Mouse (Mus musculus) T-helper 1 cell (primary cell): ENCODE results near the gene Tekt2.

Experiments used
- in situ Hi-C: fragments of 300-600 bp; cut with MboI, MseI; formaldehyde crosslinking; loops from one replicate; pipeline ENCODE4 v1.15.1; 2025; ENCODE audit warnings: high pct_unique_total_duplicates

The Tekt2 gene

GRCm38 (mm10) chr4:126309211-126309921 is 16.1 kb downstream of the Tekt2 start:
- in situ Hi-C loops: loop anchor here (5.0 kb wide), 1 partner anchor 82 kb away; no protein-coding TSS in a partner anchor

GRCm38 (mm10) chr4:126306827-126307226 is 18.7 kb downstream of the Tekt2 start:
- in situ Hi-C loops: loop anchor here (5.0 kb wide), 1 partner anchor 80 kb away; no protein-coding TSS in a partner anchor

- in situ Hi-C loops: loop anchor here (5.0 kb wide), 1 partner anchor 79 kb away; no protein-coding TSS in a partner anchor
Measured at GRCm38 (mm10) chr4:126306058-126306457, 19.4 kb downstream of the Tekt2 start.

DNA sequence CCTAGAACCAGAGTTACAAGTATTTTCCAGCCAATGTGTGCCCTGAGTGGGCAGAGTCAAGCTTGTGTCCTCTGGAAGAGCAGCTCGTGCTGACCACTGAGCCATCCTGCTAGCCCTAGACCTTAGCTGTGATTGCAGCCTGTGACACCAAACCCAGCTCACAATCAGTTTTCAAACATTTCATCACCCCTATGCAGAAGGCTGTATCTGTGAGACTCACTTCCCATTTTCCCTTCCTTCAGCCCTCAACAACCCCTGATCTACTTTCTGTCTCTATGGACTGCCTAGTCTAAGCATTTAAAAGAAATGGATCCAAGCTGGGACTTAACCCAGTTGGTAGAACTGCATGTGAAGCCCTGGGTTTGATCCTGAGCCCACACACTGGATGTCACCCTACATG is 20.1 kb downstream of the Tekt2 start:
- in situ Hi-C loops: loop anchor here (5.0 kb wide), 1 partner anchor 78 kb away; no protein-coding TSS in a partner anchor

GRCm38 (mm10) chr4:126303877-126304276 is 21.6 kb downstream of the Tekt2 start:
- in situ Hi-C loops: no loop called here

DNA sequence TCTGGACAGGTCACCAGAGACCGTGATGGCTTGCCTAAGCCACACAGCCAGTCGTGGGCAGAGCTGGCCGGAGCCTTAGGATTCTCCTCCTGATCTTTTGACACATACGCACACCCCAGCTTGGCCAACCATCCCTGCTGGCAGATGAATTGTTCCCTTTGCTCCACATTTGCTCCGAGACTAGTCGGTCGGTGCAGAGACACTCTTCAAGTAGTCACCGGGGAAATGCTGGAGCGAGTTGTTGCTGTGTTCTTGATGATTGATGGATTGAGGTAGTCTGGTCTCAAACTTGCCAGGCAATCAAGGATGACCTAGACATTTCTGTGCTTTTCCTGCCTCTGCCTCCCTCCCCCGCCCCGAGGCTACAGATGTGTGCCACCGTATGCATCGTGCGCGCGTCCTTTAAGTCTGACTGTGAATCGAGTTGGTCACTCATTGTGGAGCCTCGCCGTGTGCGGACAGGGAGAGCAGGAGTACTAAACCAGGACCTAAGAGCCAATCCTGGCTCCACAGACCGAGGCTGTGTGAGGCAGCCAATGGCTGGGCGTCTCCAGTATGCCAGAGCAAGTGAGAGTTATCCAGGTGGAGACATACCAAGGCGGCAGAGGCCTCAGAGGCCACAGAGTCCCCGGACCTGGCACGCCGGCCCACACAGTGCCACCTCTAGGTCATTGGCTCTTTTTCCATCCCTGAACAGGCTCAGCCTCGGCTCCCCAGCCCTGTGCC is 23.7 kb downstream of the Tekt2 start:
- in situ Hi-C loops: no loop called here

DNA sequence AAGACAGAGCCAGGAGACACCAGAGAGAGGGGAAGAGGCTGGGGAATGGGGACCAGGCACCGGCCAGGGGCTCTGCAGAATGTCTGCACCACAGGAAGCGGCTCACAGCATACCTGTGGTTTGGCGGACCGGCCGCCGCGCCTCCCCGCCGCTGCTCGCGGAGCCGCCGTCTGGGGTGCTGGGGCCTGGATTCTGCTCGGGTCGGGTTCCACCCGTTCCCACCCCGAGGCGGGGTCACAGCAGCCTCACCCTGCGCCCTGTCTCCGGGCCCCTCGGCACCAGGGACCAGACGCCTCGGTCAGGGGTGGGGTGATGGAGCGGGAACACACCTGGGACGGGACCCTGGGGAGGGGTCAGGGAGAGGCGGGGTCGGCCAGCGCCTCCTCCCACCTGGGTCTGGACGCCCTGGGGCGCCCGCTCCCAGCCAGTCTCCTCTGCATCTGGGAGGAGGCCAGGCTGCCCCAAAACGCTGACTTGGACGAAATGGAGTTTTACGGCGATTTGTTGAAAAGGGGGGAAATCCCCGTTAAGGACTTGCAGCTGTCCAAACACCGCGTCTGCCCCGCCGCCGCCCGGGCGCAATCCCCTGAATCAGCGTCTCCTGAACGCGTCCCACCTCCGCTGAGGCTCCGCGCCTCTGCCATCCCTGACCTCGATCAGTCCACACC is 24.4 kb downstream of the Tekt2 start:
- in situ Hi-C loops: no loop called here

- in situ Hi-C loops: no loop called here
Measured at GRCm38 (mm10) chr4:126296617-126297101, 28.8 kb downstream of the Tekt2 start.

- in situ Hi-C loops: no loop called here
Measured at GRCm38 (mm10) chr4:126295937-126296336, 29.6 kb downstream of the Tekt2 start.

GRCm38 (mm10) chr4:126295152-126295551 is 30.3 kb downstream of the Tekt2 start:
- in situ Hi-C loops: no loop called here

DNA sequence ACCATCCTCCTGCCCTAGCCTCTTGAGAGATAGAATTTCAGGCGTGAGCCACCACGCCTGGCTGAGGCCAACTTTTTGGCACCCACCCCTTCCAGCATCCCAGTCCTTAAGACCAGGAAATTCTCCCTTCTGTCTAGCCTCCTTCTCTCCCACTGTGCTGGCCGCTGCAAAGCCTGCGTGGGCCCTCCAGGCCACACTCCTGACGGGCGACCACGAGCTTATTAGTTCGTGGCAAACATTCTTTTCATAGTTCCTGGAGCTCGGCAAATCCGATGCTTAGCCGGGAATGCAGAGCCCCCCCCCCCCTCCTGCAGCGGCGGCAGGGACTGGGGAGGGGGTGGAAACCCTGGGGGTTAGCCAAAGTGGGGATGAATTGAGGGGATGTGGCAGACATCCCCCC is 34.3 kb downstream of the Tekt2 start:
- in situ Hi-C loops: no loop called here

DNA sequence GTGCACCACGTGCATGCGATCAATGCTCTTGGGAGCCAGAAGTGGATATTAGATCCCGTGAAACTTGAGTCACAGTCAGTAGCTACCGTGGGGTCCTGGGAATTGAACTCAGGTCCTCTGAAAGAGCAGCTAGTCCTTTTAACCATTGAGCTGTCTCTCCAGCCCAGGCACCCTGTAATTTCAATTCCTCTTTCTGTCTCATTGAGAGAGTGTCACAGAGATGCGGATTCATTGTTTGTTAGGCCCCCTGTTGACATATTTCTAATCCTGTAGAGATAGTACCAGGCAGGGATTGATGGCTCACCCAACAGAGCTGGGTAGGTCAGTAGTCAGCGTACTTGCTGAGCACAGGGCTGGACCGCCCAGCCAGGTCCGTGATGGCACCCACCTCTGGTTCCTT is 35.2 kb downstream of the Tekt2 start:
- in situ Hi-C loops: no loop called here

DNA sequence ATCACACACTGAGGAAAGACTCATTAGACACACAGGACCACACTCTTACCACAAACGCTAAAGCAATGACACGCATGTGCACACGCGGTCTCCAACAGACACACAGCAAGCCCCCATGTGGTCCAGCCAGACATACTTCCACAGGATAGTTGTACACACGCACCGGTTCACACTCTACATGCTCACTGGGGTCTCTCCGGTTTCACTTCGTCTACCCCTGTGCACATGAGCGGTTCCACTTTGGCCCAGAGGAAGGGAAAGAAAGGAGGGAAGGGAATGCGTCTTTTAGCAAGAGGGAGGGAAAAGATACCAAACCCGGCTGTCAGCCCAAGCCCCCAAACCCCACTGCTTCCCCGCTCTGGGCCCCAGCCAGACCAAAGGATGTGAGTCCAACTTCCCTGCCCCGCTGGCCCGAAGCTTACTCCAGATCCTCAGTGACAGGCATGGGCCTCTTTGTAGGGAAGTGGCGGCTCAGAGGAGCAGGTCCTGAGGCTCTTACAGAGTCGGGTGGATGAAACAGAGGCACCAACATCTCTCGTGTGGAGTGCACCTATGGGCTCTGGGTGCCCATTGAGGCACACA is 37.3 kb downstream of the Tekt2 start:
- in situ Hi-C loops: no loop called here

DNA sequence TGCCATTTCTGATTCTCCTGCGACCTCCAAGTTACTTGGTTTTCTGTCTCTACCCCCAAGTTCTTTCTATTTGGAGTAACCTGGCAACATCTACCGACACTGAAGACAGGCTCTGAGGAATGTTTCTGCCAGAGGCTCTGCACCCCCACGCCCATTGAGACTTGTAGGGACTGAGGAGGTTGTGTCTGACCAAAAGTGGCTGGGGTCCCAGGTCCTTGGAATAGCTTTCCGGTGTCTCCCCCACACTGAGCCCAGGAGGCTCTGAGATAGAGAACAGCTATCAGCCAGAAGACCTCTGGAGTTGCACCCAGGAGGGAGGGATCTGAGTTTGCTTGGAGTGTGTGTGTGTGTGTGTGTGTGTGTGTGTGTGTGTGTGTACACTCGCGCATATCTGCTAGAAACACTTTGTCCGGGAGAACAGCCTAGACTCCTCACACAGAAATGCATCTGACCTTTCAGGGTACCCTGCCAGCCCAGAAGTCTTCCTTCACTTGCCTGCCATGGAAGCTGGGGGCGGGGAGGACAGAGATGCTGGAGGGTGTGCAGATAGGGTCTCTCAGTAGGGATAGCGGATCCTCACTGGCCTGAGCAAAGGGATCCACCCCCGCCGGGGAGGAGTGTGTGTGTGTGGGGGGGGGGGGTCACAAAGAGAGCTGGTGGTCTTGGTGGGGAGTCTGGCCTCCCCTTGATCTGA is 38.0 kb downstream of the Tekt2 start:
- in situ Hi-C loops: no loop called here

GRCm38 (mm10) chr4:126286492-126286891 is 39.0 kb downstream of the Tekt2 start, which contains the start of gene Col8a2:
Gene Col8a2, plus strand, starts transcription at chr4:126286793.
- in situ Hi-C loops: no loop called here

- in situ Hi-C loops: no loop called here
Measured at GRCm38 (mm10) chr4:126283582-126283981, 41.9 kb downstream of the Tekt2 start.

GRCm38 (mm10) chr4:126281706-126282105 is 43.8 kb downstream of the Tekt2 start:
- in situ Hi-C loops: no loop called here

- in situ Hi-C loops: no loop called here
Measured at GRCm38 (mm10) chr4:126278961-126279360, 46.5 kb downstream of the Tekt2 start.

- in situ Hi-C loops: no loop called here
Measured at GRCm38 (mm10) chr4:126278565-126278915, 46.9 kb downstream of the Tekt2 start.

GRCm38 (mm10) chr4:126277906-126278564 is 47.5 kb downstream of the Tekt2 start:
- in situ Hi-C loops: no loop called here

DNA sequence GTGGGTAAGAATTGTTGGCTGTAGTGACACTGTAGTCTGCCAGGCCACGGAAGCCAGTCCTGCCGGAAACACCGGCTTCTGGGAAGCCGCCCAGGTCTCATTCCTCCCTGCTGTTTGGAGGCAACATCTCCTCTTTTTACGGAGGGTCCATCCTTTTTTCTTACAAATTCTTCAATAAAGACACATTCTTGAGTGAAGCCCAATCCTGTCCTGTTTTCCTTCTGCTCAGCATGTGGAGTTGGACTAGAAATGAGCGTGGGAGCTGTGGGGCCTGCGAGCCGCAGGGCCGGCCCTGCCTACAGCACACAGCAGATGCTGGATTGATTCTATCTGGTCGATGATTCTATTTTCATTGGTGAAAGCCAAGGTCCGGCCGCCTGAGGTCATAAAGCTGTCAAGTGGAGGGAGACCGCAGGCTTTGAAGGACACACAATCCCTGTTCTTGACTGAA is 49.8 kb downstream of the Tekt2 start:
- in situ Hi-C loops: no loop called here
